Mouse (Mus musculus): ENCODE data around the gene Sgms2. TPM values are rescaled to one million over a fixed set of nuclear protein-coding genes. Genes with fewer than 3 reads are reported as not detected.
A peak's percentile ranks its signal among the peaks of the same experiment; 100 is the strongest.

The Sgms2 gene
- polyA plus RNA-seq, 1 experiment from 2014 or later, result 0.42 TPM

GRCm38 (mm10) chr3:131310572-131310971, 180.6 kb downstream of the Sgms2 start:
- DNase-seq (ENCODE audit: low spot score), result no peak

- DNase-seq (ENCODE audit: low spot score), result no peak
These were observed 183.4 kb downstream of the Sgms2 start for GRCm38 (mm10) chr3:131307811-131308210.

GRCm38 (mm10) chr3:131306255-131306654, 185.0 kb downstream of the Sgms2 start:
- DNase-seq (ENCODE audit: low spot score), result no peak

GRCm38 (mm10) chr3:131303320-131303714, 187.9 kb downstream of the Sgms2 start:
- no peak for DNase-seq (ENCODE audit: low spot score)

- peak; percentile 91 for DNase-seq (ENCODE audit: low spot score)
These were observed 188.5 kb downstream of the Sgms2 start, which contains the start of gene Cyp2u1 for GRCm38 (mm10) chr3:131302452-131303319. Cyp2u1 (minus strand) TSS chr3:131303227.

- DNase-seq (ENCODE audit: low spot score), result peak; percentile 60
These were observed 191.3 kb downstream of the Sgms2 start for GRCm38 (mm10) chr3:131299908-131300307.

- DNase-seq (ENCODE audit: low spot score), result no peak
These were observed 192.1 kb downstream of the Sgms2 start for GRCm38 (mm10) chr3:131299078-131299477.

- DNase-seq (ENCODE audit: low spot score), result no peak
These were observed 194.3 kb downstream of the Sgms2 start for GRCm38 (mm10) chr3:131296893-131297292.

GRCm38 (mm10) chr3:131295513-131296200, 195.6 kb downstream of the Sgms2 start:
- no peak for DNase-seq (ENCODE audit: low spot score)

- DNase-seq (ENCODE audit: low spot score), result no peak
These were observed 196.7 kb downstream of the Sgms2 start for GRCm38 (mm10) chr3:131294503-131294902.

- no peak for DNase-seq (ENCODE audit: low spot score)
These were observed 198.3 kb downstream of the Sgms2 start for GRCm38 (mm10) chr3:131292959-131293358.

- DNase-seq (ENCODE audit: low spot score), result no peak
These were observed 198.9 kb downstream of the Sgms2 start for GRCm38 (mm10) chr3:131292349-131292748.

- no peak for DNase-seq (ENCODE audit: low spot score)
These were observed 199.3 kb downstream of the Sgms2 start for GRCm38 (mm10) chr3:131291890-131292289.

- DNase-seq (ENCODE audit: low spot score), result no peak
These were observed 217.1 kb downstream of the Sgms2 start for GRCm38 (mm10) chr3:131274151-131274550.

- DNase-seq (ENCODE audit: low spot score), result no peak
These were observed 218.7 kb downstream of the Sgms2 start for GRCm38 (mm10) chr3:131272374-131273100.

- DNase-seq (ENCODE audit: low spot score), result peak; percentile 89
These were observed 219.4 kb downstream of the Sgms2 start, which contains the start of gene Hadh for GRCm38 (mm10) chr3:131271559-131272373. Hadh (minus strand) TSS chr3:131272101.

- peak; percentile 33 for DNase-seq (ENCODE audit: low spot score)
These were observed 220.1 kb downstream of the Sgms2 start for GRCm38 (mm10) chr3:131271157-131271556.

- no peak for DNase-seq (ENCODE audit: low spot score)
These were observed 220.8 kb downstream of the Sgms2 start for GRCm38 (mm10) chr3:131270381-131270780.

Measured in thymus, postnatal 0 days (tissue).